Mouse (Mus musculus): ENCODE measurements at regions not wholly inside any gene's neighbourhood (a gene's known extent, or its start where the extent isn't known, plus 50 kb on each side); places are given as distances from the start of the nearest gene placed in this dataset.

DNA sequence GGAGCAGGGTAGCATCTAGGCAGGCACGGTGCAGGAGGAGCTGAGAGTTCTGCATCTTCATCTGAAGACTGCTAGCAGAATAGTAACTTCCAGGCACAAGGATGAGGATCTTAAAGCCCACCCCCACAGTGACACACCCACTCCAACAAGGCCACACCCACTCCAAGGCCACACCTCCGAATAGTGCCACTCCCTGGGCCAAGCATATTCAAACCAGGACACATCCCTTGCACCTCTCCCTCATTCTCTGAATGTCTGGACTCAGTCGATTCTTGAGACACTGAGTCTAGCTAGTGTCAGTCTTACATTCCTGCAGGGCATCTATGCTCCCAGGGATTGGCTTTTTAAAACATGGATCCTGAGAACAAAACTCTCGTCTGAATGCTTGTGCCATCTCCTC lies 186.7 kb upstream of the Hs6st1 start:
- Histone ChIP-seq H3K4me3 (ENCODE audit: insufficient read depth in 1 of 2, low read depth in 1 of 2, low read length in 2 of 2, poor library complexity in 1 of 2, severe bottlenecking in 1 of 2) (no peak overlapping the region), H3K9me3 (ENCODE audit: control insufficient read depth, insufficient read depth, low read depth, low read length) (no peaks in the 10 kb centered on the region), H3K4me1 (ENCODE audit: control insufficient read depth in 2 of 2, insufficient read depth in 2 of 2, low read length in 2 of 2, poor library complexity in 1 of 2) (peaks cover 6 to 19% of the 10 kb centered on the region in 2 experiments; a peak in 3 of 4 replicates), H3K27ac (ENCODE audit: insufficient read depth, low read depth, low read length, poor library complexity, severe bottlenecking) (no peak overlapping the region), H3K9ac (ENCODE audit: insufficient read depth, low read depth, low read length, poor library complexity, severe bottlenecking) (no peak overlapping the region), H3K36me3 (ENCODE audit: control insufficient read depth, insufficient read depth, low read length, poor library complexity, severe bottlenecking) (no peaks in the 10 kb centered on the region)
- no peak for TF ChIP-seq CHD2 (IDR thresholded peaks at IDR 0.05; ENCODE audit: low read depth, low read length)
- TF ChIP-seq MAFK (IDR thresholded peaks at IDR 0.05; ENCODE audit: insufficient read depth, low read depth, low read length), result no peak
- no peak for TF ChIP-seq ZNF384 (IDR thresholded peaks at IDR 0.05; ENCODE audit: low read depth, low read length)
- TF ChIP-seq ZC3H11A (IDR thresholded peaks at IDR 0.05; ENCODE audit: borderline replicate concordance, low read depth, low read length), result no peak
- TF ChIP-seq HCFC1 (IDR thresholded peaks at IDR 0.05; ENCODE audit: borderline replicate concordance, insufficient read depth, low read length), result no peak
- in situ Hi-C loops (cut with MboI; ENCODE audit: low sequenced_read_pairs in 2 of 2, unreplicated experiment in 2 of 2), result no loop called here
- no peak for DNase-seq (ENCODE audit: low read depth, low spot score)

GRCm38 (mm10) chr1:35882101-35882500 lies 186.1 kb upstream of the Hs6st1 start:
- Histone ChIP-seq H3K36me3 (ENCODE audit: control insufficient read depth, insufficient read depth, low read length, poor library complexity, severe bottlenecking) (no peaks in the 10 kb centered on the region), H3K4me1 (ENCODE audit: control insufficient read depth in 2 of 2, insufficient read depth in 2 of 2, low read length in 2 of 2, poor library complexity in 1 of 2) (peaks cover 6 to 19% of the 10 kb centered on the region in 2 experiments; a peak in 3 of 4 replicates), H3K9me3 (ENCODE audit: control insufficient read depth, insufficient read depth, low read depth, low read length) (no peaks in the 10 kb centered on the region), H3K4me3 (ENCODE audit: insufficient read depth in 1 of 2, low read depth in 1 of 2, low read length in 2 of 2, poor library complexity in 1 of 2, severe bottlenecking in 1 of 2) (no peak overlapping the region), H3K9ac (ENCODE audit: insufficient read depth, low read depth, low read length, poor library complexity, severe bottlenecking) (no peak overlapping the region), H3K27ac (ENCODE audit: insufficient read depth, low read depth, low read length, poor library complexity, severe bottlenecking) (no peak overlapping the region)
- in situ Hi-C loops (cut with MboI; ENCODE audit: low sequenced_read_pairs in 2 of 2, unreplicated experiment in 2 of 2), result no loop called here
- no peak for DNase-seq (ENCODE audit: low read depth, low spot score)
- no peak for TF ChIP-seq HCFC1 (IDR thresholded peaks at IDR 0.05; ENCODE audit: borderline replicate concordance, insufficient read depth, low read length)
- TF ChIP-seq MAFK (IDR thresholded peaks at IDR 0.05; ENCODE audit: insufficient read depth, low read depth, low read length), result no peak
- TF ChIP-seq ZNF384 (IDR thresholded peaks at IDR 0.05; ENCODE audit: low read depth, low read length), result no peak
- TF ChIP-seq CHD2 (IDR thresholded peaks at IDR 0.05; ENCODE audit: low read depth, low read length), result no peak
- TF ChIP-seq ZC3H11A (IDR thresholded peaks at IDR 0.05; ENCODE audit: borderline replicate concordance, low read depth, low read length), result no peak

DNA sequence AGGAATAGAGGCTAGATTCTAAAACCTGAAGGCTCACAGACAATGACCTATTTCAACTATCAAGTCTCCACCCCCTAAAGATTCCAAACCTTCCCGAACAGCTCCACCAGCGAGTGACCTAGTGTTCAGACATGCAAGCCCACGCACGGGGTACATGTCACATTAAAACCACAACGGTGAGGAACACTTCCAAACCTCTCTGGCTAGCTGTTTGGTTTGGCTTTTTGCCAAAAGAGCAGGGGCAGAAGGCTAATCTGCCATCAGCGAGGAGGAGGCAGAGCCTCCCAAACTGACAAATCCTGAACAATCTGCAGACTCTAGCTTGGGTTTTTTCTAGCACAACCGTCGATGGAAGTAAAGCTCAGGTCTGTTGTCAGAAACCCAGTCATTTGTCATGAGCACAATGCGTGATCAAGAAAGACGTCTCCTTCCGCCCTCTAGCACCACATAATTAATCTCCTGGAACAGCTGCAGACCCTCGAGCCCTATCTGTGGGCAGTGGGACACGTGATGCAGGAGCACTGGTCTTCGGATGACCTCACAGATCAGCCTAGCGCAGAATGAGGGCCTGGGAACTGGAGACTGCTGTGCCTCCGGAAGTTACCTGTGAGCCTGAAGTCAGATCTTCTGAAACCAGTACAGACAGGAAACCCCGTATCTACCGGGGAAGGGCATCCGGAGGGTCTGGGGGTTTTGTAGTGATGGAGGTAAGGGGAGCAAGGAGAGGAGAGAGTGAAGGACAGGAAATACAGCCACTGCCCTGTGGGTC lies 178.3 kb upstream of the Hs6st1 start:
- Histone ChIP-seq H3K27ac (ENCODE audit: insufficient read depth, low read depth, low read length, poor library complexity, severe bottlenecking) (no peak overlapping the region), H3K4me1 (ENCODE audit: control insufficient read depth in 2 of 2, insufficient read depth in 2 of 2, low read length in 2 of 2, poor library complexity in 1 of 2) (no peaks in the 10 kb centered on the region; a peak in 1 of 4 replicates), H3K36me3 (ENCODE audit: control insufficient read depth, insufficient read depth, low read length, poor library complexity, severe bottlenecking) (no peaks in the 10 kb centered on the region), H3K9ac (ENCODE audit: insufficient read depth, low read depth, low read length, poor library complexity, severe bottlenecking) (no peak overlapping the region), H3K9me3 (ENCODE audit: control insufficient read depth, insufficient read depth, low read depth, low read length) (no peaks in the 10 kb centered on the region), H3K4me3 (ENCODE audit: insufficient read depth in 1 of 2, low read depth in 1 of 2, low read length in 2 of 2, poor library complexity in 1 of 2, severe bottlenecking in 1 of 2) (no peak overlapping the region)
- no peak for DNase-seq (ENCODE audit: low read depth, low spot score)
- in situ Hi-C loops (cut with MboI; ENCODE audit: low sequenced_read_pairs in 2 of 2, unreplicated experiment in 2 of 2), result no loop called here
- no peak for TF ChIP-seq CHD2 (IDR thresholded peaks at IDR 0.05; ENCODE audit: low read depth, low read length)
- no peak for TF ChIP-seq ZC3H11A (IDR thresholded peaks at IDR 0.05; ENCODE audit: borderline replicate concordance, low read depth, low read length)
- TF ChIP-seq ZNF384 (IDR thresholded peaks at IDR 0.05; ENCODE audit: low read depth, low read length), result no peak
- no peak for TF ChIP-seq MAFK (IDR thresholded peaks at IDR 0.05; ENCODE audit: insufficient read depth, low read depth, low read length)
- TF ChIP-seq HCFC1 (IDR thresholded peaks at IDR 0.05; ENCODE audit: borderline replicate concordance, insufficient read depth, low read length), result no peak

- H3K9me3 ChIP-seq (ENCODE audit: control insufficient read depth, insufficient read depth, low read depth, low read length), result no peaks in the 10 kb centered on the region
These were observed 177.7 kb upstream of the Hs6st1 start for GRCm38 (mm10) chr1:35890500-35890900.

More at GRCm38 (mm10) chr1:35890500-35890900, 177.7 kb upstream of the Hs6st1 start:
- H3K27ac ChIP-seq (ENCODE audit: insufficient read depth, low read depth, low read length, poor library complexity, severe bottlenecking), result no peak overlapping the region
- no peaks in the 10 kb centered on the region for H3K36me3 ChIP-seq (ENCODE audit: control insufficient read depth, insufficient read depth, low read length, poor library complexity, severe bottlenecking)
- in situ Hi-C loops (cut with MboI; ENCODE audit: low sequenced_read_pairs in 2 of 2, unreplicated experiment in 2 of 2), result no loop called here
- no peaks in the 10 kb centered on the region for H3K4me1 ChIP-seq (ENCODE audit: control insufficient read depth in 2 of 2, insufficient read depth in 2 of 2, low read length in 2 of 2, poor library complexity in 1 of 2)
- H3K9ac ChIP-seq (ENCODE audit: insufficient read depth, low read depth, low read length, poor library complexity, severe bottlenecking), result no peak overlapping the region
- H3K4me3 ChIP-seq (ENCODE audit: insufficient read depth in 1 of 2, low read depth in 1 of 2, low read length in 2 of 2, poor library complexity in 1 of 2, severe bottlenecking in 1 of 2), result no peak overlapping the region
- DNase-seq (ENCODE audit: low read depth, low spot score), result no peak
- TF ChIP-seq ZC3H11A (IDR thresholded peaks at IDR 0.05; ENCODE audit: borderline replicate concordance, low read depth, low read length) (no peak), MAFK (IDR thresholded peaks at IDR 0.05; ENCODE audit: insufficient read depth, low read depth, low read length) (no peak), ZNF384 (IDR thresholded peaks at IDR 0.05; ENCODE audit: low read depth, low read length) (no peak), HCFC1 (IDR thresholded peaks at IDR 0.05; ENCODE audit: borderline replicate concordance, insufficient read depth, low read length) (no peak), CHD2 (IDR thresholded peaks at IDR 0.05; ENCODE audit: low read depth, low read length) (no peak)
